Mouse (Mus musculus) myocyte (in vitro differentiated cells): Measurements from ENCODE around the gene Exoc3l. TPM values are rescaled to one million over a fixed set of nuclear protein-coding genes. Genes with fewer than 3 reads are reported as not detected.
A peak's percentile ranks its signal among the peaks of the same experiment; 100 is the strongest.

ENCODE experiments used
- H3K27me3 ChIP-seq: one replicate; pipeline ENCODE4 v1.6.1; 2011; ENCODE audit not compliant: control insufficient read depth, insufficient read depth, insufficient read length
- H3K36me3 ChIP-seq: one replicate; pipeline ENCODE4 v1.6.1; 2011; ENCODE audit not compliant: control insufficient read depth, insufficient read depth
- H3K4me2 ChIP-seq: one replicate; pipeline ENCODE4 v1.6.1; 2011; ENCODE audit warnings: low read depth, control low read depth
- H3K4me3 ChIP-seq: one replicate; pipeline ENCODE4 v1.5.1; 2011; ENCODE audit warnings: mild to moderate bottlenecking, control low read depth, moderate library complexity
- H3K79me2 ChIP-seq: one replicate; pipeline ENCODE4 v1.6.1; 2011; ENCODE audit not compliant: control insufficient read depth, insufficient read depth
- H3ac ChIP-seq: one replicate; pipeline ENCODE4 v1.6.1; 2011; ENCODE audit not compliant: control insufficient read depth, insufficient read length
- CEBPB ChIP-seq: IDR thresholded peaks from 2 replicates; pipeline ENCODE4 v1.6.1; 2011; ENCODE audit warnings: mild to moderate bottlenecking, moderate library complexity; ENCODE audit not compliant: poor library complexity, insufficient read depth, severe bottlenecking
- E2F4 ChIP-seq: IDR thresholded peaks from one replicate; pipeline ENCODE4 v1.6.1; 2011; ENCODE audit warnings: mild to moderate bottlenecking, control low read depth, moderate library complexity; ENCODE audit not compliant: insufficient read depth
- MAX ChIP-seq: IDR thresholded peaks from one replicate; pipeline ENCODE4 v1.6.1; 2011; ENCODE audit warnings: low read depth, mild to moderate bottlenecking, control low read depth
- MYOD1 ChIP-seq, 3 experiments: IDR thresholded peaks; one replicate each; pipeline ENCODE4 v1.6.1; 2011; ENCODE audit warnings: control low read depth in 2 of 3, low read depth in 2 of 3, mild to moderate bottlenecking in 2 of 3, moderate library complexity in 1 of 3; ENCODE audit not compliant: insufficient read length in 2 of 3, control insufficient read depth in 1 of 3
- MYOG ChIP-seq, 3 experiments: IDR thresholded peaks; one replicate each; pipeline ENCODE4 v1.6.1; 2011; ENCODE audit warnings: control low read depth in 2 of 3, low read depth in 2 of 3, mild to moderate bottlenecking in 2 of 3; ENCODE audit not compliant: insufficient read length in 2 of 3, control insufficient read depth in 1 of 3, insufficient read depth in 1 of 3
- POLR2A ChIP-seq: IDR thresholded peaks from one replicate; pipeline ENCODE4 v1.6.1; 2011; ENCODE audit warnings: low read depth, mild to moderate bottlenecking, control low read depth, moderate library complexity; ENCODE audit not compliant: insufficient read length
- POLR2AphosphoS2 ChIP-seq: IDR thresholded peaks from one replicate; pipeline ENCODE4 v1.6.1; 2011; ENCODE audit warnings: low read depth, control low read depth; ENCODE audit not compliant: insufficient read length
- REST ChIP-seq: IDR thresholded peaks from one replicate; pipeline ENCODE4 v1.6.1; 2011; ENCODE audit warnings: mild to moderate bottlenecking, control low read depth, moderate library complexity; ENCODE audit not compliant: insufficient read depth, insufficient read length
- SRF ChIP-seq: IDR thresholded peaks from one replicate; pipeline ENCODE4 v1.6.1; 2011; ENCODE audit warnings: low read depth; ENCODE audit not compliant: control insufficient read depth, insufficient read length
- TCF12 ChIP-seq: IDR thresholded peaks from one replicate; pipeline ENCODE4 v1.6.1; 2011; ENCODE audit warnings: mild to moderate bottlenecking, control low read depth; ENCODE audit not compliant: poor library complexity, insufficient read depth, severe bottlenecking
- TCF3 ChIP-seq: IDR thresholded peaks from one replicate; pipeline ENCODE4 v1.6.1; 2011; ENCODE audit warnings: low read depth, control low read depth; ENCODE audit not compliant: insufficient read length
- USF1 ChIP-seq: IDR thresholded peaks from one replicate; pipeline ENCODE4 v1.6.1; 2011; ENCODE audit warnings: low read depth, mild to moderate bottlenecking, control low read depth, moderate library complexity
- polyA plus RNA-seq: library from polyadenylated mRNA; unstranded; fragments of >200 nt; fragmentation: generic; extraction: Trizol; gene quantifications from one replicate; pipeline ENCODE4 v1.2.1, GENCODE M21; 2012; ENCODE audit warnings: missing spikeins

Gene Exoc3l
- polyA plus RNA-seq, 1 experiment, result 23.4 TPM

GRCm38 (mm10) chr8:105303396-105303795, 7.5 kb upstream of the Exoc3l start:
- TF ChIP-seq MAX (no peak), POLR2A (no peak), MYOD1 (IDR thresholded peaks at IDR 0.05; ENCODE audit: control insufficient read depth in 1 of 3, insufficient read length in 2 of 3, low read depth in 2 of 3) (no peak), POLR2AphosphoS2 (no peak), USF1 (no peak), SRF (no peak), MYOG (IDR thresholded peaks at IDR 0.05; ENCODE audit: control insufficient read depth in 1 of 3, insufficient read depth in 1 of 3, insufficient read length in 2 of 3, low read depth in 2 of 3) (no peak), TCF12 (no peak), REST (no peak), CEBPB (no peak), E2F4 (no peak), TCF3 (no peak)
- Histone ChIP-seq H3K36me3 (peaks cover 48% of the 10 kb centered on the region), H3K27me3 (no peaks in the 10 kb centered on the region)

GRCm38 (mm10) chr8:105299962-105300361, 4.1 kb upstream of the Exoc3l start:
- TF ChIP-seq SRF (no peak), POLR2A (no peak), REST (no peak), TCF3 (no peak), MAX (no peak), USF1 (no peak), MYOD1 (IDR thresholded peaks at IDR 0.05; ENCODE audit: control insufficient read depth in 1 of 3, insufficient read length in 2 of 3, low read depth in 2 of 3) (no peak), CEBPB (no peak), POLR2AphosphoS2 (no peak), MYOG (IDR thresholded peaks at IDR 0.05; ENCODE audit: control insufficient read depth in 1 of 3, insufficient read depth in 1 of 3, insufficient read length in 2 of 3, low read depth in 2 of 3) (no peak), TCF12 (no peak)
- no peak overlapping the region for H3ac ChIP-seq
- peak overlapping the region; percentile 93 for H3K4me3 ChIP-seq
- H3K4me2 ChIP-seq, result peak overlapping the region; percentile 82
- H3K36me3 ChIP-seq, result peaks cover 48% of the 10 kb centered on the region
- H3K27me3 ChIP-seq, result no peaks in the 10 kb centered on the region
- H3K79me2 ChIP-seq, result peaks cover 32% of the 10 kb centered on the region

More at GRCm38 (mm10) chr8:105303396-105303795, 7.5 kb upstream of the Exoc3l start:
- Histone ChIP-seq H3K4me3 (no peak overlapping the region), H3ac (no peak overlapping the region), H3K79me2 (peaks cover 20% of the 10 kb centered on the region), H3K4me2 (no peak overlapping the region)

GRCm38 (mm10) chr8:105298351-105299252, 2.7 kb upstream of the Exoc3l start:
- Histone ChIP-seq H3K27me3 (no peaks in the 10 kb centered on the region), H3K36me3 (peaks cover 42% of the 10 kb centered on the region), H3K4me2 (peak overlapping the region; percentile 82), H3K79me2 (peaks cover 32% of the 10 kb centered on the region), H3ac (peak overlapping the region; percentile 57), H3K4me3 (peak overlapping the region; percentile 93)
- TF ChIP-seq MYOD1 (IDR thresholded peaks at IDR 0.05; ENCODE audit: control insufficient read depth in 1 of 3, insufficient read length in 2 of 3, low read depth in 2 of 3) (peak in 2 of 3 experiments; percentile 71 to 82), POLR2AphosphoS2 (peak; percentile 33), SRF (no peak), CEBPB (no peak), TCF12 (peak; percentile 96), MAX (no peak), E2F4 (no peak), REST (no peak), POLR2A (peak; percentile 33), USF1 (no peak), TCF3 (no peak), MYOG (IDR thresholded peaks at IDR 0.05; ENCODE audit: control insufficient read depth in 1 of 3, insufficient read depth in 1 of 3, insufficient read length in 2 of 3, low read depth in 2 of 3) (peak; percentile 64 to 92 (median 69))

GRCm38 (mm10) chr8:105297511-105298192, 1.8 kb upstream of the Exoc3l start, which contains the start of gene E2f4:
Gene E2f4 (plus strand): TSS chr8:105297663.
- H3K27me3 ChIP-seq, result no peaks in the 10 kb centered on the region
- H3K79me2 ChIP-seq, result peaks cover 32% of the 10 kb centered on the region
- TF ChIP-seq TCF12 (no peak), TCF3 (no peak), CEBPB (no peak), MYOG (IDR thresholded peaks at IDR 0.05; ENCODE audit: control insufficient read depth in 1 of 3, insufficient read depth in 1 of 3, insufficient read length in 2 of 3, low read depth in 2 of 3) (peak in 1 of 3 experiments; percentile 3), MYOD1 (IDR thresholded peaks at IDR 0.05; ENCODE audit: control insufficient read depth in 1 of 3, insufficient read length in 2 of 3, low read depth in 2 of 3) (peak in 1 of 3 experiments; percentile 28), USF1 (no peak), MAX (no peak), POLR2A (peak; percentile 80), REST (no peak), E2F4 (no peak), POLR2AphosphoS2 (peak; percentile 66), SRF (no peak)
- peaks cover 35% of the 10 kb centered on the region for H3K36me3 ChIP-seq
- peak within 1 kb of the TSS; percentile 93 for H3K4me3 ChIP-seq
- H3ac ChIP-seq, result peak within 1 kb of the TSS; percentile 57
- peak within 1 kb of the TSS; percentile 95 for H3K4me2 ChIP-seq
